Mouse (Mus musculus): ENCODE measurements around the gene Chdh.

Gene Chdh

DNA sequence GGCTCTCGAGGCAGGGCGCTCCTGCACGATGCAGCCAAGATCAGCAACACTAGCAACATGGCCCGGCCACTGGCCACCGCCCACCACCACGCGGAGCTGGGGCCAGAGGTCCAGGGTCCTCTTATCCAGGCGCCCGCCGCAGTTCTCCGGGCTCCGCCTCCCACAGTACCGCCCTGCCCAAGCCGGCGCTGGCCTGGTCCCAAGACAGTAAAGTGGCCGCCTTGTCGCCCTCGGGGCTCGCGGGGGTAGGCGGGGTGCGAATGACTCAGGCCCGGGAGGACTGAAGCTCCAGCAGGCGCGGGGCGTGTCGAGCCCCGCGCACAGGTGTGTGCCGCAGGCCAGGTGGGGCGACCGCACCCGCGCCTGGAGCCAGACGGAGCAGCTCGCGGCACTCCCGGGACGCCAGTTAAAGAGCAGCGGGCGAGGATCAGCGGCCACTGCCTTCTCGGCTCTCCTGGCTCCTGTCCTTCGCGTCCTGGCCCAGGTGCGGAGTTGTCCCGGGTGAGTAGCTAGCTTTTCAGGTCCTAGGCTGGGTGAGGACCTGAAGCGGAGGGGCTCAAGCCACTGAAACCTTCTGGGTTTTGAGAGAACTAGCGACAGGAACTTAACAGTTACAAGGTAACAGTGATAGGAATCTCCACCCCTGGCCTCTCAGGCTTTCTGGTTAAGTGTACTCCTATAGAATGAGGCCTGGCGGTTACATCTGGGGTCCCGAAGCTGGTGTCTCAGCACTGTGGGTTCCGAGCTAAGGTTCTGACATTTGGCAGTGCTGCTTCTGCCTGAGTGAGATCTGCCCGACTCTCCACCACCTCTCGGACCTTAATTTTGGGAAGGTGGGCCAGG lies at the start of gene Chdh, which contains the start of gene Il17rb:
Gene Chdh, plus strand, starts transcription at position 291 of the 843 bp plus-strand sequence.
Gene Il17rb, minus strand, starts transcription at position 164 of the 843 bp plus-strand sequence.
- no peak for DNase-seq (ENCODE audit: low read depth, low spot score)

DNA sequence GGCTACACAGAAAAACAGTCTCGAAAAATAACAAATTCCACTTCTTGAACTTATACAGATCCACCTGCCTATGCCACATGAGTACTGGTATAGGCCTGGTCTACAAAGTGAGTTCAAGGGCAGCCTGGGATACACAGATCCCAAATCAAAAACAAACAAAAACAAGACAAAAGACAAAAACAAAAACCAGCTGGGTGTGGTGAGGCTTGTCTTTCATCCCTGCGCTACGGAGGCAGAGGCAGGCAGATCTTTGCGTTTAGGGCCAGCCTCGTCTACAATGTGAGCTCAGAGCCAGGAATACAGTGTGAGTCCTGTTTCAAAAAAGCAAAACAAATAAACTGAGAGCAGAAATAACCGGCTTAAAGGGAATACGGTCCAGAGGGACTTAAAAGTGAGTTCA lies 41.2 kb upstream of the Chdh start:
- no peak for DNase-seq (ENCODE audit: low read depth, low spot score)

DNA sequence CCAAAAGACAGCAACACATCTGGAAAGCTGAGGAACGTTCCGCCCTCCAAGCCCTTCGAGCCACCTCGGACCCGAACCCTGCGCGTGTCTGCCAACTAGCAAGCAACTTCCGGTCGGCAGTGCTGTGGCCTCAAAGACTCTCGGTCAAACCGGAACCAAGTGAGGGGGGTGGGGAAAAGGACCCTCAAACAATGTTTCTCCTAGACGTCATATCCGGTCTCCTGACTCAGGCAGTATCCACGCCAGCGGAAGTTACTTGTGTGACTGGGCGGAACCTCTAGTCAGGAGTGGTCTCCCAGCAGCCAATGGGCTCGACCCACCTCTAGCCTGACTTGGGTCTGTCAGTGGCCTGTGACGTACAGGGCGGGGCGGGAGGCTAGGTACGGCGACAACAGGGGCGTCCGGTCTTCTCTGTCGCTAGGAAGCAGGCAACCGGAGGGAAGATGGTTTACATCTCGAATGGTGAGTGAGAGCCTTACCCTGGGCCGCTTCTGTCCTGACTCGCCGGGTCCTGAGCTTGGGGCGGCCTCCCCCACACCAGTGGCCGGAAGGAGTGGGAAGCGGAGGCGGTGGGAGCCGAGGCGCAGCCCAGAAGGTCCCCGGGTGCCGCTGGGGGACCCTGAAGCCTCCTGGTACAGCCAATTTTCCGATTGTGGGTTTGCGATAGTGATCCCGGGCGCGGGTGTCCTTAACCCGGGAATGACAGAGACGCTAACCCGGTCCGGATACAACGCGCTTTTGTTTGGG lies 40.6 kb upstream of the Chdh start, which contains the start of gene Selenok:
Gene Selenok, plus strand, starts transcription at position 234 of the 747 bp plus-strand sequence.
- DNase-seq (ENCODE audit: low read depth, low spot score): peak; percentile 97

DNA sequence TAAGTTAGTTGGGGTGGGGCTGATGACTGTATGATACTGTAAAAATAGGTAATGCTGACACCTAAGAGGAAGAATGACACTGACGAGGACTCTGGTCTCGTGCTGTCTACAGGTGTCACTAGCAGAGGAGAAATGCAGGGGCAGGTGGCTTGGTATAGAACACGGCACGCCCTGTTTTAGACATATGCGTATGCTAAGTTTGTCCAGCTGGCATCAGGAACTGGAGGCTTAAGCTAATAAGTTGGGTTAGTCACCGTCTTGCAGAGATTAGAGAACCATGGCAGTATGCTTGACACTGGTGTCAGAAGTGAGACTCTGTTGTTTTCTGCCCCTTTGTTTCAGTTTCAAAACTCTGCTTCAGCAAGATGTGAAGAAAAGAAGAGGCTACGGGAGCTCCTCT lies 37.4 kb upstream of the Chdh start:
- DNase-seq (ENCODE audit: low read depth, low spot score): no peak

DNA sequence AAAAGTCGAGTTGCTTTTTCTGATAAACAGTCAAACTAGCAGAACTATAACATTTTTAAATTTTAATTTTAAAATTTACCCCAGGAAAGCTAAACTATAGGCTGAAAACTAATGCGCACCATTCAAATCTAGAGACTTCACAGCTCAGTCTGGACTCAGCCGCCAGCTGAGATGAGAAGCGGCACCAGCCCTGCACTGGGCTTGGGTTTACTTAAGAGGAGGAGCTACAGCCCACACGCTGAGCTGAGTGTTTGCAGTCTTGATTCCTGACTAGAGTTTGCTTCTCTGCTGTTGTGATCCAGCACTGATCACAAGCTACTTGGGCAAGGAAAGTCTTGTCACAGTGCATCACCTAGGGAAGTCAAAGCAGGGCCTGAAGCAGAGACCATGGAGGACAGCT lies 36.8 kb upstream of the Chdh start:
- no peak for DNase-seq (ENCODE audit: low read depth, low spot score)

DNA sequence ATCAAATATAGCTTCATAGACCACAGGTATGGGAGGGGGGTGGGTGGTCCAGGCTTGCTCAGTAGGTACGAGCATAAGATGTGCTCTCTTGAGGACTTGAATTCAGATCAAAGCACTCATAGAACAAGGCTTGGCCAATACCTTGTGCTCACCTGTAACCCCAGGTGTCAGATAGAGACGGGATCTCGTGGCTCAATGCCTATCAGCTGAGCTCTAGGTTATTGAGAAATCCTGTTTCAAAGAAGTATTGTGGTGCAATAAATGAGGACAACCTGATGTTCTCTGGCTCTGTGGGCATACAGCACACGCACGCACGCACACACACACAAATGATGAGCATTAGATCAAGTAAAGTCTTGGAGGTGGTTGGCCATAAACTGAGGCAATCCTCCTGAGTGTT lies 31.9 kb upstream of the Chdh start:
- DNase-seq (ENCODE audit: low read depth, low spot score): no peak

DNA sequence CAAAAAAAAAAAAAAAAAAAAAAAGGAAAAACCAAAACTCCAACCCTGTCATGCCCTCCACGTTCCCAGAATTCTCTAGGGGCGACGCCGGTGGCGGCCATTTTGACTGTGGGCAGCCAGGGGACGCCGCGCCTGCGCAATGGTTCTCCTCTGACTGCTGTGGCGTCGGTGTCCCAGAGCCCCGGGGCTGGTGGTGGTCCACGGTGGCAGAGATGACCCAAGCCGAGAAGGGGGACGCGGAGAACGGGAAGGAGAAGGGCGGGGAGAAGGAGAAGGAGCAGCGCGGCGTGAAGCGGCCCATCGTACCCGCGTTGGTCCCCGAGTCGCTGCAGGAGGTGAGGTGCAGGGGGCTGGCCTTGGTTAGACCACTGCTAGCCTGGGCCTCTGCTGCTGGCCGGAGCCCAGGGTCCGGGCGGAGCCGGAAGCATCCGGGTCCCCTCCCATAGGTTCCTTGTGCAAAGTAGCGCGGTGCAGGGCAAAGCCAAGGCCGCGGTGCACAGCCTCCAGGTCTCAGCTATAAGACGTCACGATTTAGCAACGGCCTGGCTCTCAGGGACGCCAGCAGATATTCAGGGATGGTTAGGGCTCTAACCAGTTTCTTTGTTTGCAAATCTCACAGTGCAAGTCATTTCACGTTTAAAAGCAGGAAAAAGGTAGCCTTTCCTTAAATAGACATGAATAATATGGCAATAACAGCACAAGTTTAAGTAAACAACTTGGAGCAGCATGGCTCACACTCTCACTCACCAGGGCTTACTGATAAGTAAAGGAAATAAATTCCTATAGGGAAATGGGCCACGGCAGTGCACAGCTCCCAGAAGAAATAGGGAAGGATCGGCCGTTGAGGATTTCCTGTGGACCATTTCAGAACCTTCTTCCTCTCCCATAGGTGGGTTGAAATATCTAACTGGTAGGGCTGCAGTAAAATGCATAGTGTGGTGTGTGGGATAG lies 30.3 kb upstream of the Chdh start, which contains the start of gene Actr8:
Gene Actr8, plus strand, starts transcription at position 84 of the 951 bp plus-strand sequence.
- peak; percentile 77 for DNase-seq (ENCODE audit: low read depth, low spot score)

DNA sequence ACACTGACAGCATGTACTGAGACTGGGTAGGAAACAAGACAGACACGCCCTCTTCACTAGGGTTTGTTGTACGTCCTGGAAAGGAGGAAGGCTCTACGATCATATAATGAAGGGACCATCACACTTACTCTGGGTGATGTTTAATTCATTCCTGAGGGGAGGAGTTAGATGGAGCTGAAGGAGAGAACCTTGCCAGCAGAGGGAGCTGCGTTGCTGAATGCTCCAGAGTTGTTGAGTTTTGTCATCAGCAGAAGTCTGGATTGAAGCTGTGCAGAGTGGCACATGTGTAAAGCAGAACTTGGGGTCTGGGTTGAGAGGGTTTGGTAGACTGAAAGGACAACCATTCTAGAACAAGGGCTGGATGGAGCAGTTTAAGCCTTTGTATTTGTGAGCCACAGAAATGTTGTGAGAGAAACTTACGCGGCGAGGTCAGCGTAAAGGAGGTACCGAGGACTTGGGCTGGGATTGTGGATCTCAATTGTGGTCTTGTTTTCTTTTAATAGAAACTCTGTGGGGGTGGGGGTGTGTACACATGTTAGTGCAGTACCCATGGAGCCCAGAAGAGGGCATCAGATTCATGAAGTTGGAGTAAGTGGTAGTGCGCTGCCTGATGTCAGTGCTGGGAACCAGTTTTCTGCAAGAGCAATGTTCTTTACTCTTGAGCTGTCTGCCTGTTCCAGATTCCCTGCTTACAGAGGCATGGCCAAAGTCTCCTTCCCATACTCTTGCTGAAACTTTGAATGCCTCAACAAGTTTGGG lies 28.2 kb upstream of the Chdh start:
- no peak for DNase-seq (ENCODE audit: low read depth, low spot score)

DNA sequence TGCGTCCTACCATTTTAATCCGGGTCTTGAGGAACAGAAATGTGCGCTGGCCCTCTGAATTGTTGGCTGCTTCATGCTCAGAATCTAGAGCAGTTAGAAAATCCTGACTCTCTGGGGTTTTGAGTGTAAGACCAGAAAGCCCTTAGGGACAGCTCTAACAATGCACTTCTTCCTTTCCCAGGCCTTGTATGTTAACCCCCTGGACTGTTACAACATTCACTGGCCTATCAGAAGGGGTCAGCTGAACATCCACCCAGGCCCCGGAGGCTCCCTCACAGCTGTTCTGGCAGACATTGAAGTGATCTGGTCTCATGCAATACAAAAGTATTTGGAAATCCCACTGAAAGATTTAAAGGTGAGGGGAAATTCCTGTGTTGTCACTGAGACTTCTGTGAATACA lies 22.7 kb upstream of the Chdh start:
- no peak for DNase-seq (ENCODE audit: low read depth, low spot score)

DNA sequence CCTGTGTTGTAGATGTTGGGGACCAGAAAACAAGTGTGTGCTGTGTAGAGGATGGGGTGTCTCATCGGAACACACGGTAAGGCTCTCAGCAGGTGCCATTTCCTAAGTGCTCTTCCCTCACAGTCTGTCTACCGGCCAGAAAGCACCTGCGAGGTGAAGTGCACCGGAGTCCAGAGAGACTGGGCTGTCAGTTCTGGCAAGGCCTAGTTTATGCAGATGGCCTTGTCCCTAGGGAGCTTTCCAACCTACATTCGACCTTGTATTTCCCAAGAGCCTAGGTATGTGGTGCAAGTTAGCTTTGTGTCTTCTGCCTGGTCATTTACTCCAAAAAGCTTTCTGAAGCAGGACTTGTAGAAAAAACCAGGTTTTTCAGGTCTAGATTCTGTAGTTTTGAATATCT lies 21.5 kb upstream of the Chdh start:
- no peak for DNase-seq (ENCODE audit: low read depth, low spot score)

DNA sequence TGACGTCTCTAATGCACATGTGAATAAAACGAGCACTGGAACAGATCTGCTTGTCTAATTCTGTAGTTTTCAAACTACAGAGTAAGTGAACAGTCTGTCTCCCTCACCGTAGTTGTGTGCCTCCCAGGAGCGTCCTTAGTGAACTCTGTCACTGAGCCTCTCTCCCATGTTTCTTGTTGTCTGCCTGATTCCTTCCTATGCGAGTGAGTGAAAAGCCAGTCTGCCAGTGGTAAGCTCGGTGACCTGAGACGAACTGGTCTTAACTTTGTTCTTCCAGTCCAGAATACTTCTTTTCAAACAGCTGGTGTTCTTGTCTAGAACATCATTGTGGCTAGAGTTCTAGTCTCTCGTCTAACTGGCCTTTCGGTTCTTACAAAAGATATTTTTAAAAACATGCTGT lies 21.1 kb upstream of the Chdh start:
- no peak for DNase-seq (ENCODE audit: low read depth, low spot score)

DNA sequence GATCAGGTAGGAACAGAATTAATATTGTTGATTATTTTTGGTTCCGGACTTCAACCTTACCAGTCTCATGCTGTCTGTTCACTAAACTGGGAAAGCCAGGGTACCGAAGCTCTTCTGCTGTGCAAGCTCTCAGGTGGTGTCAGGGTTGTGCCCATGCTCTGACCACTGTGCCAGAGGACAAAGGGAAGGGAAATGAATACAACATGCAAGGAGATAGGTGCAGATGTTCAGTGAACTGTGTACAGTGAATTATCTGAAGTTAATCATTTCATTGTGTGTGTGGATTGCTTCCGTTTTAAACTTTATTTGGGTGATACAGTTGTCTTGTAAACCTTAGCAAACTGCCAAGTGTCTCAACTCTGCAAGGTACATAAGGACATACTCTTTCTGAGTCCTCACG lies 20.5 kb upstream of the Chdh start:
- no peak for DNase-seq (ENCODE audit: low read depth, low spot score)

DNA sequence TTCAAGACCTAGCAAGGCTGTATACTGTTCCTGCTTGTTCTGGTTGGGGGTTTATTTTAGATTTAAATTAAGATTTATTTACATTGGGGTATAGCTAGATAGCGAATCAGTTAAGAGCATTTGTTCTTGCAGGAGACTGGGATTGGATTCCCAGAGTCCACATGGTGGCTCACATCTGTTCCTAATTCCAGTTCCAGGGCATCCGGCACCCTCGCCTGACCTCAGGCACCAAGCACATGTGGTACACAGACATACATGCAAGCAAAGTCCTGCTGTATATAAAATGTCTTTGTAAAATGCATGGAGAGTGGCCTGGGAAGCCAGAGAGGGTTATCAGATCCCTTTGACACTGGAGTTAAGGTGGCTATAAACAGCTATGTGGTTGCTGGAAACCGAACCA lies 13.8 kb upstream of the Chdh start:
- DNase-seq (ENCODE audit: low read depth, low spot score): no peak

DNA sequence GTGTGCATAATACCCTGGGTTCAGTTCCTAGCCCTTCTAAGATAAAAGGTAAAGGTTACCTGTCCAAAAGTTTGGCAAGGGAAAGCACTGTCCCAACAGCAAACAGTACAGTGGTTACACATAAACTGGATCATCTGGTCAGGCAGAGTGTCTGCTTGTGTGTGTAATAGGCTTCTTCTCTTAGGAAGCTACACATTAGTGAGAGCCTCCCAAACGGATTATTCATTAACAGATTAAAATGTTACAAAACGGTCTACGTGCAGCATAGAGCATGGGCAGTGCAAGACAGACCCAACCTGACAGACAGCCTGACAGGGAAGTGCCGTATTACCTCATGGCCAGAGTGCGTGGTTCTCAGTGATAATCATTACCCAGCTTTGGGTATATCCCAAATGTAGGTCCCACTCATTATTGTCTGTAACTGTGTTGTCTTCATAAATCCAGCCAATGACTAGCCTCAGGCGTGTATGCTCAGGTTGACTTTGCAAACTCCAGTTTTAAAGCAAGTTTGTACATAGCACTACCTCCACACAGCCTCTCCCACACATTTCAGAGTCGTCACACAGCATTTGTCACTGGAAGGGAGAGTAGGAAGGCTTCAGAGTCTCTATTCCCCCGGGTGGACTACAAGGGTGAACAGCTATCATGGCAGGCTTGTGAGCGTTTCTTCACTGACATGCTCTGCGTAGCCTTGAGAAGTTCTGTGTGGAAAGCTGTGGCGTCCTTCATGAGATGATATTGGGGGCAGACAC lies 12.6 kb upstream of the Chdh start:
- DNase-seq (ENCODE audit: low read depth, low spot score): no peak

DNA sequence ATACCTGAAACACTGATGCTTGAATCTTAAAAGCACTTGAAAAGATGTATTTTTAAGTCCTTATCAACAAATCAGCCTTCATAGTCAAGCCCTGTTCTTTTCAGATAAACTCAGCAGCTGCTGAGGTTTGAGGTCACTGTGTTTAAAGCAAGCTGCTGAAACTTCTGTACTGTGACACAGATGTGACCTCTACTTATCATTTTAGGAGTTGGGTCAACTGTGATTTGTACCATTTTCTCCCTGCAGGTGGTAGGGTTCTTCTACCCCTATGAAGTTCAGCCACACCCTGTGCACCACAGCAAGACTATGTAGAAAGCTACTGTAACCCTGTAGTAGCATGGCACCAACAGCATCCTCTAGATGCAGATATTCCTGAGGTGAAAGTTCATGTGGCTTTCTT lies 11.5 kb upstream of the Chdh start:
- DNase-seq (ENCODE audit: low read depth, low spot score): no peak

DNA sequence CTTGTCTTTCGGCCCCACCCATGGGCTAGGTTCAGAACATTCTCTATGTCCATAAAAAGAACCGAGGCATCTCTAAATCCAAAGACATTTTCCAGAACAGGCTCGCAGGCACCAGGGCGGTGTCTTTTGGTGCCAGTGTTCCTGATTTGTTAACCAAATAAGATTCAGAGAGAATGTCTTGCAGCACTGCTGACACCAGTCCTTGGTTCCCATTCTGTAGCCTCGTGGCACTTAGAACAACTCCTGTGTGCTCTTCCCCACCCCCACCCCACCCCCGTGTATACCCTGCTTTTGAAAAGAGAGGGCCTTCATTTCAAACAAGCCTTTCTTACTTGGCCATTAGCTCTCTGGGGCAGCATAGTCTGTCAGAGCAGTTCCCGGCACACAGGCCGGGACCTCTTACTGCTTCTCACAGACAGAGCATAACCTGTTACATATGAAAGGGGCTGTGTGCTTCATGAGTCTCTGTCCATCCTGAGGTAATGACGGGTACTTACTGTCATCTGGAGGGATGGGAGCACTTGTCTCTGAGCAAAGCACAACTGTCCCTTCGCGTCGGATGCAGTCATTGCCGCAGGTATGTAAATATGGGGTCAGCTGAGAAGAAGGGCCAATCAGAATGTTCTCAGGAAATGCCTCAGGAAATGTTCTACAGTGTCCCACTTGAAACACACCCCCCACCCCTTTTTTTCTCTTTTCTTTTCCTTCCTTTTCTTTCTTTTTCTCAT lies 9.9 kb upstream of the Chdh start:
- DNase-seq (ENCODE audit: low read depth, low spot score): no peak

DNA sequence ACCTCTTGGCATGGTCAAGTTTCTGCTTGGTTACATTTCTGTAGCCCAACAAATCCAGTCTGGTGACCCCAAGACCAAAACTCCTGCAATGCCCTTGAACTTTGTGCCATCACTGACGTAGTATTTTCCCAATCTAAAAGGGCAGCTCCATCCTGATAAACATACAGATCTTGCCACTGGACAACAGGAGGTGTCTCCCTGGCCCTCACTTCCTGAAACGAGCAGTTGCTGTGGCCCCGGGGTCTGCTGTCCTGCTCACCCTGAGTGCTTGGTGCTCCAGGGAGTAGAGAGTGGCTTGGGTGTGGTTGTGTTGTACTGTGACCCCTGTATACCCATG lies 9.4 kb upstream of the Chdh start:
- no peak for DNase-seq (ENCODE audit: low read depth, low spot score)

DNA sequence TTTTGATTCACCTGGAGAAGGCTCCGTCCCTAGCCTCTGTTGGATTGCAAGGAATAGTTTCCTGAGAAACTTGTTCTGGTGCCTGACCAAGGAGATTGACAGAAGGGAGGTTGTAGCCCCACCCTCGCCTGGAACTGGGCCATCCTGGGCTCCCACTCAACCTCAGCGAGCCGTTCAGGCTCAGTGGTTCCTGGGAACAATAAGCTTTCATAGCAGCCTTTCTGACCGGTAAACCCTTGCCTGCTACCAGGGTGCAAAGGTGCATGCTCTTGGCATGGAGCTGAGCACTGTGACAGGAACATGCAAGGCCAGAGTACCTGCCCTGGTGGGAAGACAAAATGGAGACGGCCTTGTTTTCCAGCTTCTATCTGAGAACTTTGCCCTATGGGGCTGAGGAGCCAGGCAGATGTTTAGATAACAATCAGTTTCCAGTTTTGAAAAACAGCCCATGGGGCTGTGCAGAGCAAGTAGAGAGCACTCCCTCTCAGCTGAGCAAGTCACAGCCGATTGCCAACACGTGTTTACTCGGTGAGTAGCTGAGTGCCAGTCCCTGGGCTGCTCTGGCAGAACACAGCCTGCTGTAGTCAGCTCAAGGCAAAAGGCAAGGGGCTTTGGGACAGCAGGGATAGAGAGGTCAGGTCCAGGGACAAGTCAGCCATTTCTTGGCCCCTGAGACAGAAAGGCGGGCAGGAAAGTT lies 1.2 kb downstream of the Chdh start:
- DNase-seq (ENCODE audit: low read depth, low spot score): no peak

All from brain, embryonic 18.5 days (tissue).